Mouse (Mus musculus) neural tube, embryonic 13.5 days (tissue): ENCODE measurements at regions not wholly inside any gene's neighbourhood (a gene's known extent, or its start where the extent isn't known, plus 50 kb on each side); places are given as distances from the start of the nearest gene placed in this dataset.

Experiments used
- ATAC-seq: fragments of 200-750 bp; cut with Nextera tagmentation; 2 replicates; pipeline ENCODE4 v1.8.0; 2017; ENCODE audit warnings: low read depth, mild to moderate bottlenecking, moderate TSS enrichment, moderate library complexity
- H3K27ac ChIP-seq: fragments of 300-500 bp; sonication (generic); replicated peaks from 2 replicates; pipeline ENCODE4 v1.5.1; 2015; ENCODE audit warnings: moderate library complexity, mild to moderate bottlenecking, inconsistent platforms
- H3K27me3 ChIP-seq: fragments of 300-500 bp; sonication (generic); 2 replicates; pipeline ENCODE4 v1.6.1; 2015; ENCODE audit warnings: mild to moderate bottlenecking, inconsistent platforms
- H3K36me3 ChIP-seq: fragments of 300-500 bp; sonication (generic); 2 replicates; pipeline ENCODE4 v1.6.1; 2015; ENCODE audit warnings: mild to moderate bottlenecking, inconsistent platforms
- H3K4me1 ChIP-seq: fragments of 300-500 bp; sonication (generic); replicated peaks from 2 replicates; pipeline ENCODE4 v1.6.1; 2015; ENCODE audit warnings: inconsistent platforms
- H3K4me2 ChIP-seq: fragments of 300-500 bp; sonication (generic); 2 replicates; pipeline ENCODE4 v1.6.1; 2015; ENCODE audit warnings: inconsistent platforms, mild to moderate bottlenecking, moderate library complexity
- H3K4me3 ChIP-seq: fragments of 300-500 bp; sonication (generic); 2 replicates; pipeline ENCODE4 v1.5.1; 2015; ENCODE audit warnings: mild to moderate bottlenecking, inconsistent platforms
- H3K9ac ChIP-seq: fragments of 300-500 bp; sonication (generic); 2 replicates; pipeline ENCODE4 v1.6.1; 2015; ENCODE audit warnings: moderate library complexity, mild to moderate bottlenecking, inconsistent platforms
- H3K9me3 ChIP-seq: fragments of 300-500 bp; sonication (generic); 2 replicates; pipeline ENCODE4 v1.6.1; 2016; ENCODE audit warnings: inconsistent platforms
- WGBS: fragments of 180-500 bp; shearing (Covaris S2); methylation state at CpG from one replicate; pipeline ENCODE4 v1.1.7; 2015; 5-methylcytosine and 5-hydroxymethylcytosine counted together

DNA sequence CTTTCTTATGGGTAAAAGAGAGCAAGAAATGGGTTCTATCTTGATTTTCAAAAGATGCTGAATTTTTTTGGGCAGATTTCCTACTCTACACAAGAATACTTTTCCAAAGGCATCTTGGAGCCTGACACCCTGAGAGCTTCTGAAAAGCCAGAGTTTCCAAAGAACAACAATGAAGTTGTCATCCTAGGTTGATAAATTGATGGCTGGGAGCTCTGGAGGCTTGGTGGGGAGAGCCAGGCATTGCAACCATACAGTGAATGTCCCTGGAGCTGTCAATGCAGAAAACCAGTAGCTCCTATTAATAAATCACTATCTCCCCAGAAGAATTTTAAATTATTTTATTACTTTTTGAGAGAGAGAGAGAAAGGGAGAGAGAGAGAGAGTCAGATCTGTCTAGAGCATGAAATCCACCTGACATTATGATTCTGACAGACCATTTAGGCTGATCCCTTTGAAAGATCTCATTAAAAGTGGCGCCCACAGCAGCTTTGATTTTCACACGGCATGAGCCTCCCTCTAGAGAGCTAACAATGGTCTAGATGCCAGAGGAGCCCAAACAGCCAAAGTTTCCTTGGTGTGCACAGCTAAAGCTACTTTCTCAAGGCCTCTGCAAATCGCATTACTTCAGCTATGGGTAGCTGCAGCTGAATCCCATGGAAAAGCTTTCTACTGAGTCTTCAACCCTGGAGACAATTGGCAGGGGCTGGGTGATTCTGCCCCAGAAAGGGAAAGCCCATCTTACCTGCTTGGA, 395.4 kb downstream of the Mllt3 start:
- Histone ChIP-seq H3K27me3 (no peaks in the 10 kb centered on the region), H3K27ac (peak overlapping the region; percentile 14; the same call in 1 of the 2 replicates), H3K9me3 (no peaks in the 10 kb centered on the region), H3K4me2 (no peak overlapping the region), H3K4me3 (no peak overlapping the region), H3K4me1 (peaks cover 21% of the 10 kb centered on the region), H3K36me3 (no peaks in the 10 kb centered on the region), H3K9ac (no peak overlapping the region)
- ATAC-seq: no peak
- 24% methylated on average over 3 of the region's 3 CpGs for WGBS

DNA sequence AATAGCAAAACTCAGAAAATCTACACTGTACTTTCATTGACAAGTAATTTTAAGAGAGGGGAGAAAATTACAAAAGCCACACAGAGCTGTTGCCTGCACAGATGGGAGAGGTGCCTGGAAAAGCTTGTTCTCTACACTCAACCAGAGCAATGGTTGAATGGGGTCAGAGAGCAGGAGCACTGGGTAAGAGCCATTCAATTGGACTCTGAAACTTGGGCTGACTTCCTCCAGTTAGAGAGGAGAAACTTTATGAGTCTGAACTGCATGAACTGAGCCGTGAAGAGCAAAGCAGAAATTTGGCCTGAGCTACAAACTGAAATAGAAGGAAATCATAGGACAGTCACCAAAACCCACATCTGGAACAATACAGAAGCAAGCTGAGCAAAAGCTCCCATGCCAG, 380.8 kb upstream of the Slc24a2 start:
- ATAC-seq: no peak
- Histone ChIP-seq H3K27ac (no peak overlapping the region), H3K36me3 (no peaks in the 10 kb centered on the region), H3K9ac (no peak overlapping the region), H3K27me3 (no peaks in the 10 kb centered on the region), H3K4me3 (no peak overlapping the region), H3K9me3 (no peaks in the 10 kb centered on the region), H3K4me1 (no peaks in the 10 kb centered on the region), H3K4me2 (no peak overlapping the region)
- 90% methylated on average over 1 of the region's 1 CpGs for WGBS

DNA sequence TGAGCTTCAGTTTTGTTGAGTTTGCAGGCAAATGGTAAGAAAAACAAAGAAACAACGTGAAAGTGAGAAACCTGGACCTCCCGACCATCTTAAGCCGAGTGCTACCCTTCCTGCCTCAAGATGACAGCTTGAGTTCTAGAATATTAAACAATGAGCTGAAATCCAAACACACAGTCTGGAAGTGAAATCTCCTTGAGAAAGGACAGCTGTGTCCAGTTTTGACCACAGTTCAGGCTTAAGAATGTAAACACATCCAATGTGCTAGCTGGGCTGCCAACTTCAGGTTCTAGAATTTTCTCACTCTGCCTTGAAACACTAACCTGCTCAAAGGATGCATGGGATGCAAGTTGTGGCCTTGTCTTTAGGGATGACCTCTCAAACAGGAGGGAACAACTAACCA, 363.4 kb upstream of the Slc24a2 start:
- H3K27ac ChIP-seq: no peak overlapping the region

DNA sequence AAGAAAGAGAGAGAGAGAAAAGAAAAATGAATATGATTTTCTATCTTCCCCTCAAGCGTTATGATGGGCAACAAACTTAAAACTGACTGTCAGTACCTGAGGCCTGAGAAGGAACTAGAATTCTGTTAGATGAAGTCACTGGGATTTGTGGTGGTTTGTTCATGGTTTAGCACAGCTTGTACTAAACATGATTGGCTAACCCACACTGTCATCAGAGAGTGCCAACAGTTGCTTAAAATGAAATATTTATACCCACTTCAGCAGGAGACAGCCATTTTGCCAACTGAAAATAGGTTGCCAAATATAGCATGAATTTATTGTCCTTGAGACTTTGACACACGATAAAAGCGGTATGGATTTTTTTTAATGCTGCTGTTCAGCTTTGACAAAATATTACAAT, 360.5 kb upstream of the Slc24a2 start:
- no peak overlapping the region for H3K4me2 ChIP-seq
- 87% methylated on average over 3 of the region's 3 CpGs for WGBS
- 0 out of 2 replicates have a peak, but pooled peaks cover 6% of the 10 kb centered on the region for H3K9me3 ChIP-seq
- no peaks in the 10 kb centered on the region for H3K27me3 ChIP-seq
- H3K4me1 ChIP-seq: no peaks in the 10 kb centered on the region
- no peak overlapping the region for H3K9ac ChIP-seq
- H3K27ac ChIP-seq: no peak overlapping the region
- ATAC-seq: no peak
- H3K4me3 ChIP-seq: no peak overlapping the region
- no peaks in the 10 kb centered on the region for H3K36me3 ChIP-seq

More for the DNA sequence above, 363.4 kb upstream of the Slc24a2 start:
- Histone ChIP-seq H3K9ac (no peak overlapping the region), H3K4me2 (no peak overlapping the region), H3K4me1 (no peaks in the 10 kb centered on the region), H3K27me3 (no peaks in the 10 kb centered on the region), H3K4me3 (no peak overlapping the region), H3K36me3 (no peaks in the 10 kb centered on the region), H3K9me3 (0 out of 2 replicates have a peak, but pooled peaks cover 5% of the 10 kb centered on the region)
- WGBS: 85% methylated on average over 3 of the region's 3 CpGs
- ATAC-seq: no peak

DNA sequence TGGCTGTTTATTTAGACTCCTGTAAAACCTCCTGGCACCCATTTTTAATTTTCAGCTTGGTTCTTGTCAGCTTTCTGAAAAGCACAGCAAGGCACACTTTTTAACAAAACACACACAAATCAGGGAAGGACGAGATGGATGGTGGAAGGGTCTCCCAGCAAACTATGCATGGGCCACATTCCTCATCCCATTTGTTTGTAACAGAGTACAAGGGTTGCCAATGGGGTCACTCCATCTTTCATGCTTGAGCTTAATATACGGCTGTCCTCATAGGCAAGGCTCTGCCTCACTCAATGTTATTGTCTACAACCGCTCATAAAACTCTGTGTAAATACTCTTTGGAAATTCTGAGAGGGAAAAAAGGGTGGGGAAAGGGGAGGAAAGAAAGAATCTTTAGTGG, 347.9 kb upstream of the Slc24a2 start:
- H3K4me3 ChIP-seq: no peak overlapping the region

DNA sequence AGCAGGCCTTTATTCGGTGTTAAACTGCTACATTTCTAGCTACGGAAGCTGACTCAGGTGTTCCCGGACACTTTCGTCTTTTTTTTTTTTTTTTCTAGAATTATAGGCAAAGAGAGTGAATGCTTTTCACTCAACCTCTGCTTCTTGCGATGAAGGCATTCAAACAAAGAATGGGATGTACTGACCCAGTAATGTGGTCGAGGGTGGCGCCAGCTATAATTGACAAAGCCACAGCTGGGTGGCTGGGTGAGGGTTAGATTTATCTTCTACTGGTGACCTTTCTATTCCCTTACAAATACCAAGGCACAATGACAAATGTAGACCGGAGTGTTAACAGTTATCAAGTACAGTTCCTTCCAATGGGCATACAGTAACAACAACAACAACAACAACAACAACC, 340.7 kb upstream of the Slc24a2 start:
- Histone ChIP-seq H3K9me3 (no peaks in the 10 kb centered on the region), H3K4me3 (peak overlapping the region; percentile 20), H3K4me1 (peaks cover 19% of the 10 kb centered on the region), H3K4me2 (peak overlapping the region; percentile 46), H3K27ac (peak overlapping the region; percentile 74), H3K36me3 (no peaks in the 10 kb centered on the region), H3K9ac (peak overlapping the region; percentile 58), H3K27me3 (0 out of 2 replicates have a peak, but pooled peaks cover 2% of the 10 kb centered on the region)
- WGBS: 22% methylated on average over 8 of the region's 8 CpGs
- ATAC-seq: peak; percentile 64

More for the DNA sequence above, 347.9 kb upstream of the Slc24a2 start:
- no peak overlapping the region for H3K4me2 ChIP-seq
- H3K27ac ChIP-seq: no peak overlapping the region
- no peaks in the 10 kb centered on the region for H3K36me3 ChIP-seq
- WGBS: 7% methylated on average over 3 of the region's 3 CpGs
- H3K4me1 ChIP-seq: 0 out of 2 replicates have a peak, but pooled peaks cover 4% of the 10 kb centered on the region
- ATAC-seq: no peak
- no peak overlapping the region for H3K9ac ChIP-seq
- H3K27me3 ChIP-seq: 0 out of 2 replicates have a peak, but pooled peaks cover 2% of the 10 kb centered on the region
- H3K9me3 ChIP-seq: no peaks in the 10 kb centered on the region

DNA sequence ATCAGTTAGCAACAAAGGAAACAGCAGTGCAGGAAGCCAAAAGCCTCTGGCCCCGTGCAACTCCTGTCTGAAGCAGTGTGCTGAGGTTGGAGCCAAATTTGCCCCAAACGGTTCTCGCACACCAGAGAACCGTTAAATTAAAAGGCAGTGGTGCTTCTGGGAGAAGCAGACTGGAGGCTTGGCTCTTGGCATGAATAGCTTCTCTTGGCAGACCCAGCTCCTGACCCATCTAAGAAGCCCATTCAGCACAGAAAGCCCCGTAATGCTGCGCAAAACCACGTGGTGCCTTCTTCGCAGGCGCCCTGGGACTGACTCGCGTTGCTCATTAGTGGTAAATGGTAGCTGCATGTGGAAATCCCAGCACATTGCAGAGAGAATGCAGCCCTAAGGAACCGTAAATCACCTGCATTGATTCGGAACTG, 340.2 kb upstream of the Slc24a2 start:
- Histone ChIP-seq H3K4me1 (peaks cover 19% of the 10 kb centered on the region), H3K9ac (peak overlapping the region; percentile 58; the same call in 1 of the 2 replicates), H3K9me3 (no peaks in the 10 kb centered on the region), H3K4me3 (peak overlapping the region; percentile 20), H3K36me3 (no peaks in the 10 kb centered on the region), H3K27ac (peak overlapping the region; percentile 74), H3K27me3 (0 out of 2 replicates have a peak, but pooled peaks cover 2% of the 10 kb centered on the region), H3K4me2 (peak overlapping the region; percentile 46)
- ATAC-seq: peak; percentile 97
- 11% methylated on average over 13 of the region's 13 CpGs for WGBS

DNA sequence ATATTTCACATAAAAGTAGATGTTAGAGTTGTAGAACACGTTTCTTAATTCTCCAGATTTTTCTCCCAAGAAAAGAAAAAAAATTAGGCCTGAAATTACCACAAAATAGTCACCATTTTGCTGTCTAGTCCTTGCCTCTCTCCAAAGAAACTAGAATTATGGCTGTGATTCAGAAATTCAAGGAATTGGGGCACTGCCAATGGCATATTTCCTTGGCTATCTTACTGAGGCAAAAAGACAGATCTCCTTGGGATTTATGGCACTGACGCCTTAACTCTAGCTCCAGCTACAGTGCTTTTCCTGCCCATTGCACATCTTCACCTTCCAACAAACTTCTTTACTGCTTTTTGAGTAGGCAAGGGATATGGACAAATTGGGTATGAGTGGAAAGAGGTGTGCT, 336.3 kb upstream of the Slc24a2 start:
- WGBS: 80% methylated on average over 2 of the region's 2 CpGs
- ATAC-seq: no peak
- no peaks in the 10 kb centered on the region for H3K36me3 ChIP-seq

DNA sequence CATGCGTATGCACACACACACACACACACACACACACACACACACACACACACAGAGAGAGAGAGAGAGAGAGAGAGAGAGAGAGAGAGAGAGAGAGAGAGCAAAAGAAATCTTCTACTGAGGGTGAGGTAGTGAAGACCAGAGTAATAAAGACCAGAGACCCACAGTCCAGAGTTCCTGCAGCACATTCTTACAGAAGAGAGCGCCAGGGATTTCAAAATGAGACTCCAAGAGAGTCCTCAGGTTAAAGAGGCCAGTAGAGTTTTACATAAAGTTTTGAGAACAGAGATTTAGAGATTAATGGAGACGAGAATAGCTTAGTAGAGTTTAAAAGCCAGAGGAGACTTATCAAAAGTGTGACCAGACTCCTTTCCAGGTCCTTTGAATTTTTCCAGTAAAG, 324.6 kb upstream of the Slc24a2 start:
- H3K27ac ChIP-seq: no peak overlapping the region
- WGBS: 95% methylated on average over 3 of the region's 3 CpGs

More for the DNA sequence above, 336.3 kb upstream of the Slc24a2 start:
- Histone ChIP-seq H3K9ac (no peak overlapping the region), H3K27me3 (no peaks in the 10 kb centered on the region), H3K9me3 (no peaks in the 10 kb centered on the region), H3K4me1 (peaks cover 19% of the 10 kb centered on the region), H3K4me2 (no peak overlapping the region), H3K27ac (no peak overlapping the region), H3K4me3 (no peak overlapping the region)

More for the DNA sequence above, 324.6 kb upstream of the Slc24a2 start:
- Histone ChIP-seq H3K27me3 (no peaks in the 10 kb centered on the region), H3K4me2 (no peak overlapping the region), H3K9me3 (peaks cover 12% of the 10 kb centered on the region; the same call in 1 of the 2 replicates), H3K4me1 (no peaks in the 10 kb centered on the region; the same call in 1 of the 2 replicates), H3K9ac (no peak overlapping the region), H3K4me3 (no peak overlapping the region), H3K36me3 (no peaks in the 10 kb centered on the region)
- no peak for ATAC-seq
